Mouse (Mus musculus): ENCODE data around the gene Vwf.

- TF ChIP-seq CTCF (IDR thresholded peaks at IDR 0.05; ENCODE audit: low read depth, low read length) (no peak), TAL1 (conservative IDR thresholded peaks at IDR 0.05; ENCODE audit: low read depth, low read length) (no peak), POLR2AphosphoS5 (IDR thresholded peaks at IDR 0.05; ENCODE audit: insufficient replicate concordance, low read depth, low read length) (no peak), GATA1 (IDR thresholded peaks at IDR 0.05; ENCODE audit: borderline replicate concordance, low read length) (no peak), GATA2 (IDR thresholded peaks at IDR 0.05; ENCODE audit: borderline replicate concordance, low read depth, low read length) (no peak)
These were observed 53.5 kb downstream of the Vwf start for GRCm38 (mm10) chr6:125600036-125600558.
